Mouse (Mus musculus): ENCODE data around the gene Arhgdia. TPM values are rescaled to one million over a fixed set of nuclear protein-coding genes. Genes with fewer than 3 reads are reported as not detected.

The Arhgdia gene
- total RNA-seq, 2 experiments from 2014 or later = 306 to 324 TPM

GRCm38 (mm10) chr11:120555260-120555659 lies 26.2 kb downstream of the Arhgdia start:
- no peak for DNase-seq (ENCODE audit: extremely low spot score in 1 of 2, low spot score in 1 of 2)

- no peak for DNase-seq (ENCODE audit: extremely low spot score in 1 of 2, low spot score in 1 of 2)
These were observed 26.6 kb downstream of the Arhgdia start for GRCm38 (mm10) chr11:120554834-120555233.

DNA sequence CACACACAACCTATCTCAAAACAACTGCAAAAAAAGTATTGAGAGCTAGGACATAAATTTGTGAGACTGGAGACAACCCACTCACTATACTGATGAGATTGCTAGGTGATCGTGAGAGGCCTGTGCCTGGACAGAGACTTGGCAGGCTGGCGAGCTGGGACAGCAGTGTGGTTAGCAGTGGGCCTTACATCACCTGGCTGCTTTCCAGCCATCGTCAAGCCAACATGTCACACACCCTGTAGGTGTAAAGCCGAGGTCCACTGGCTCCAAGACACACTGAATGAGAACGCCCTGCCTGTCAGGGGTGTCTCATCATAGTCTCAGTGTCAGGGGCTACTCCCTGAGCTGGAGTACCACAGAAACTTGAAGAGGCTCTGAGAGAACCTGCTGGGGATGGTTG lies 28.7 kb downstream of the Arhgdia start:
- DNase-seq (ENCODE audit: extremely low spot score in 1 of 2, low spot score in 1 of 2) = no peak

DNA sequence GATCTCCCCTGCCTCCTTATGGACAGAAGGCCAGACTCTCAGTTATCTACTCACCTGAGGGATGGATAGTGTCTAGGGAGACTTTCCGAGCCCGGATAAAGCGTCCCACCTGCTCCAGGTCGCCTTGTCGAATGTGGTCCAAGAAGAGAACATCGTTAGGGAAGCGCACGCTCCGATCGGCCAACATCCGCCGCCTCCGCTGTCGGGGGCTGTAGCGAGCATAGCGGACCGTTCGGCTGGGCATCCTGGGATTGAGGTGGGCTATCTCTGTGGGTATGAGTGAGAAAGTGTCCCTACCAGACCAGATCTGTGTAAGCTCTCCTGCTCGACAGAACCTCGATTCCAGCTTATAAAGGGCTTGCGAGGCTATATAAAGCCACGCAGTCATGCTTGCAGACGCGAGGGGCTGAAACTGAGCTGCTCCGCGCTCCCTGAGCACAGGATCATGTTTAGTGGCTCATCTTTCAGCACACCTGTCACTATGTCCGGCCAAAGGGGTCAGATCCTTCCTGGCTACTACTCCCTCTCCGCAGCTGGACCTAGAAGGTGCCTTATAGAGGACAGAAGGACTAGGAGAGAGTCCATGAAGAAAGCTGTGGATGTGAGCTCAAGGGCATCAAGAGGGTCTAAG lies 30.5 kb downstream of the Arhgdia start, which contains the start of gene Ppp1r27:
Gene Ppp1r27, minus strand, starts transcription at position 323 of the 631 bp plus-strand sequence.
- no peak for DNase-seq (ENCODE audit: extremely low spot score in 1 of 2, low spot score in 1 of 2)

DNA sequence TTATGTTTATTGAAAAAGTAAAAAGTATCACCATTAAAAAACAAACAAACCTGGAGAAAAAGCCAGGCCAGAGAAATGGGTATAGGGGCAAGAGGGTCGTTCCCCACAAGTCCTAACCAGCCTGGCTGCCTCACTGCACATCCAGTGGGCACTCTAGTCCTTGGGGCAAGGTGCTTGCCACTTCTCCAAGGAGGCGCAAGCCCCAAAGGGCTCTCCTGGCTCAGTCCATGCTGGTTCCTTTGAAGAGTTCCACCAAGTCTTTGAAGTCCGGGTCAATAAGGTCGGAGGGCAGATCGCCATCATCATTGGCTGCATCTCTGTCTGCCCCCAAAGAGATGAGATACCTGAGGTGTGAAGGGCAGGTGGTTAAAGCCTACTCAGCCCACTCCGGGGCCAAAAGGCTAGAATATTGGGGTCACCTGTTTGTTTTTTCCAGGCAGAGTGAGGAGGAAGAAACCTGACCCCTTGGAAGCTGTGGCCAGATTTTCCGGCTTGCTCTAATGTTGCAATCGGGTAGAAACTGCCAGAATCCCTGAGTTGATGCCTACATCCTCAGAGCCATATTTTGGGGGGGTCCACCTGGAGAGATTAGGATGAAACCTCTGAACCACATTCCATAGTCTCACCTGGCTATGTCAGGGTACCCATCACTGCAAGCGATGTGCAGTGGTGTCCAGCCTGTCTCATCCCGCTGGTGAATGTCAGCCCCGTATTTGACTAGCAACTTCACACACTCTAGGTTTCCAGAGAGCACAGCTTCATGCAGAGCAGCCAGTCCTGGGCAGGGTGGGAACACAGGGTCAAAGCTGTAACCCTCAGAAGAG lies 31.2 kb downstream of the Arhgdia start:
- no peak for DNase-seq (ENCODE audit: extremely low spot score in 1 of 2, low spot score in 1 of 2)

GRCm38 (mm10) chr11:120549168-120549945 lies 32.1 kb downstream of the Arhgdia start, which contains the start of gene Mcrip1:
TSS of gene Mcrip1 (minus strand) at chr11:120549727.
- peak; percentile 89 to 92 for DNase-seq (ENCODE audit: extremely low spot score in 1 of 2, low spot score in 1 of 2)

GRCm38 (mm10) chr11:120548786-120549167 lies 32.6 kb downstream of the Arhgdia start:
- DNase-seq (ENCODE audit: extremely low spot score in 1 of 2, low spot score in 1 of 2) = no peak

DNA sequence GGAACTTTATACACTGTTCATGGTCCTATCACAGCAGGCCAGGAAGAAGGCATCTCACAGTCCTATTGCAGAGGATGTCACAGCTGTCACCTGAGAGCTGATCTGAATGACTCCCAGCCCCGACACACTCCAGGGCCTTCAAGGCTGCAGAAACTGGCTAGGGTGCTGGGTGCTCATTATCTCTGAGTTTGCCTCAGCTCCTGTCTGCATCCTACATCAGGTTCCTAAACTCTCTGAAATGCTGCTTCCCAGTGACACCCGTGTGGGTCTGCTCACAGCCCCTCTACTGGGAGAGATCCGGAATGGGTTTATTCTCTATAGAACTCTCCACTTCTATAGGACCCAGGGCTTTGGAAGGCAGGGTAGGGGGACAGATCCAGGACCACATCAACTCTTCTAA lies 33.2 kb downstream of the Arhgdia start:
- DNase-seq (ENCODE audit: extremely low spot score in 1 of 2, low spot score in 1 of 2) = no peak

DNA sequence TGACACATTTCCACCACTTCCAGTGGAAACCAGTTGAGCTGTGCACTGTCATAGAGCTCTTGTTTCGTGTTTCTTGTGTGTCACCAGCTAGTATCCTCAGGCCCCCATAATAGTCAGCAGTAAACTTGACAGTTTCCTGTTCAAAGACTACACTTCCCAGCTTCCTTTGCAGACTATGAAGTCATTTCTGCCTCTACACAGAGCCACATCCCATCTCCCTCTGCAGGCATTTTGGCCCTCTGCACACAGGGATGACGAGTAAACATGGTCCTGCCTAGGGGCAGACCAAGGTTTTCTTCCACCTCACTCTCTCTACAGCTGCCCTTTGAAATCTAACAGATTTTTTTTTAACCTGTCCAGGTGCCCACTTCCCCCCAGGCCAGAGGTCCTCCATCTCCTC lies 34.0 kb downstream of the Arhgdia start:
- DNase-seq (ENCODE audit: extremely low spot score in 1 of 2, low spot score in 1 of 2) = no peak

DNA sequence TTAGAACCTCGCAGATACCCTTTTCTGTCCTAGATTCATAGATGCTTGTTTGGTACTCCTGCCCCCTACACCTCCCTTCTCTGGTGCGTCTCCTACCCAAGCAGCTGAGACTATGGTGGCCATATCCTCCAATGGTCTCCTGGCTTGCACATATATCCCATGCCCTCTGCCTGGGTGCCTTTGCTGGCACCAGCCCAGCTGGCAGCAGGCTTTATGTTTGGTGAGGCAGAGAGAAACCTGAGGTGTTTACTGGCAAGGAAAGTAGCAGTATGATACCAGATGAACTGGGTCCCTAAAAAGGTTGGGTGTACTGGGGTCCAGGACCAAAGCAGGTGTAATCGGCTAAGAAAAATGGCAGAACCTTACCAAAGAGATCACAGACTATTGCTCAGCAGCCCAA lies 35.5 kb downstream of the Arhgdia start:
- DNase-seq (ENCODE audit: extremely low spot score in 1 of 2, low spot score in 1 of 2) = no peak

- DNase-seq (ENCODE audit: extremely low spot score in 1 of 2, low spot score in 1 of 2) = no peak
These were observed 39.0 kb downstream of the Arhgdia start for GRCm38 (mm10) chr11:120542376-120542775.

DNA sequence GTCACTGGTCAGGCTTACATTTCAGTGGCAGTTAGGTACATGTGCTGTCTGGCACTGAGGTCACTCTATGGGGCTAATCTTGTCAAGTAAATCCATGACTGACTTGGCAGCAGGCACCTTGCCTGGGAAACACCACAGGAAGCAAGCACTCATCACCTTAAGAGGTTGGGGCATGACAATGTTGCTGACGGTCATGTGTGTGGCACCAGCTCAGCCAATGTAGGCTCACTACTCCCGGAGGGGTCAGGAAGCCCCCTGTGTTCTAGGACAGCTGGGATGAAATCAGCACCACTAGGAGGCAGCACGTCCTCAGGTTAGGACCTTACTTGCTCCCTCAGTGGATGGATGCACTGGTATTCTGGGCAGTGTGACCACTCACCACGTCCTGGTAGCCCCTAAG lies 39.5 kb downstream of the Arhgdia start:
- DNase-seq (ENCODE audit: extremely low spot score in 1 of 2, low spot score in 1 of 2) = no peak

GRCm38 (mm10) chr11:120539285-120540014 lies 42.0 kb downstream of the Arhgdia start:
- no peak for DNase-seq (ENCODE audit: extremely low spot score in 1 of 2, low spot score in 1 of 2)

GRCm38 (mm10) chr11:120538955-120539284 lies 42.5 kb downstream of the Arhgdia start:
- DNase-seq (ENCODE audit: extremely low spot score in 1 of 2, low spot score in 1 of 2) = no peak

DNA sequence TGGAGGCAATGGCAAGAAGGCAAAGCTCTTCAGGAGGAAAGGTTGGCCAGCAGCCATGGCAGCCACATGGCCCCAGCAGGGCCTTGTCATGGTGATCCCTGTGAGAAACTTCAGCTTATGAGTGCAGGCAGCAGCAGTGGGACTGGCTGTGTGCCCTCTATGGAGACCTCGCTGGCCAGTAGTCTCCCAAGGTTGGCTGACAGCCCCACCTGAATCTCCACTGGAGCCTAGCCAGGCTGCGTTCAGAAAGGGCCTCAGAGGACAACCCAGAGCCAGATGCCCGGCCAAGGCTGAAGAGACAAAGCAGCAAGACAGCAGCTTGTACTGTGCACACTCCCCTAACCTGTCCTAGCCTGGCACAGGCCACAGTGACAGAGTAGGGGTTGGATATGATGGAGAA lies 42.9 kb downstream of the Arhgdia start:
- no peak for DNase-seq (ENCODE audit: extremely low spot score in 1 of 2, low spot score in 1 of 2)

DNA sequence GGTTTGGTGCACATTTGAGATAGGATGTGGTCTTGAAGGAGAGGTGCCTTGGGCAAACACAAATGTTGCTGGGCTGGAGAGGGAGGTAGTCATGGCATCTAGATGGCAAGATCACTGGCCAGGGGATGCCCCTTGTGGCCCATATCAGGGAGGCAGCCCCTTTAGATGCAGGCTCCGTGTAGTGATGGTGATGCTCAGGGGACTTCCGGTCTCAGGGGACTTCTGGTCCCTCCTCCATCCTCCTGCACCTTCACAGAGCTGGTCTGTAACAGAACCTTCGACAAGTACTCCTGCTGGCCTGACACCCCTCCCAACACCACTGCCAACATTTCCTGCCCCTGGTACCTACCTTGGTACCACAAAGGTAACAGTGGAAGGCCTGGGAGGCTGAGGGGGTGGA lies 45.6 kb downstream of the Arhgdia start:
- DNase-seq (ENCODE audit: extremely low spot score in 1 of 2, low spot score in 1 of 2) = no peak

DNA sequence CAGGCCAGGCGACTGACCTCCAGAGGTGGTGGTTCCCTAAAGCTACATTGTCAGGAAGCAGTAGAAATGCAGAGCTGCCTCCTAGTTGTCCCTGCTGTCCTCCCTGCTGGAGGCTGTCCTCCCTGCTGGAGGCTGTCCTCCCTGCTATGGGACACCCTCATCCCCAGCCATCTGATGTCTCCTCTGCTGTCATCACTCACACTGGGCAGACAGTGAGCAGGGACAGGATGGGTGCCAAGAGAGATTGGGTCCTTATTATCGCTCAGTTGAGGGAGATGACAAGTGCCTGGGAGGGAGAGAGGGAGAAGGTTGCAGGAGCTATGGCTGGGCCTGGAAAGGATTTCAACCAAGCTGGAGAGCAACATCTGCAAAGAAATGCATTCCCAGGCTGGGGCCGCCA lies 46.3 kb downstream of the Arhgdia start:
- no peak for DNase-seq (ENCODE audit: extremely low spot score in 1 of 2, low spot score in 1 of 2)

DNA sequence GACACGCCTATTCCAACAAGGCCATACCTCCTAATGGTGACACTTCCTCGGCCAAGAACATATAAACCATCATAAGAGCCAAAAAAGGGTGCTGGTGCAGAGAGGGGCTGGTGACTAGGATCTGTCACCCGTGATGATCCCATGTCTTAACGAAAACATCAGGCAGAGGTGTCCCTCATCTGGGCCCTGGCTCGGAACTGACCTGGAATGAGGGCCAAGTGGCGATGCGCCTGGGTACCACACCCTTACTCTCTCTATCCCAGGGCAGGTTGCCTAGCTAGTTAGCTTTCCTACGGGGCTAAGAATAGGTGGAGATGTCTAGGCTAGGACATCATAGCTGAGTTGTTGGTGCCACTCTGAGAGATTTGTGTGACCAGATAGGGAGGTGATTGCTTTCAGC lies 47.3 kb downstream of the Arhgdia start:
- no peak for DNase-seq (ENCODE audit: extremely low spot score in 1 of 2, low spot score in 1 of 2)

DNA sequence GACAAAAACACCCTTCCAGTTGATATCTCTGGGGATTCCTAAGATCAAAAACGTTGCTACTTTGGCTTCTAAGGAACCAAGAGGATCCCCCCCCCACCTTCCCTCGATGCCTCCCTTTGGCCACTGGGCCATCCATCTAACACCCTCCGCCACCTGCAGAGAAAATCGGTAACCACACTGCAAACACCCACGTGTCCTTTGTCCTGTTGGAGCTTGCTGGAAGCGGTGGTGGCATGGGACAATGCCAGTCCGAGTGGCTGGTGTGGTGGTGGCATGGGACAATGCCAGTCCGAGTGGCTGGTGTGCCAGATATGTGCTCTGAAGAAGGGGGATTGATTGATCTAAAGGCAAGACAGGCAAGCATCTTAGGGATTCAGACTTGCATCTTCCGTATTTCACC lies 49.8 kb downstream of the Arhgdia start:
- DNase-seq (ENCODE audit: extremely low spot score in 1 of 2, low spot score in 1 of 2) = no peak

GRCm38 (mm10) chr11:120530085-120530964 lies 51.1 kb downstream of the Arhgdia start, which contains the start of gene Gcgr:
TSS of gene Gcgr (plus strand) at chr11:120530699.
- no peak for DNase-seq (ENCODE audit: extremely low spot score in 1 of 2, low spot score in 1 of 2)
